Mouse (Mus musculus): ENCODE measurements around the gene Prkd1. TPM values are rescaled to one million over a fixed set of nuclear protein-coding genes. Genes with fewer than 3 reads are reported as not detected.

The Prkd1 gene
- total and polyA plus RNA-seq, 2 experiments from 2014 or later = 3.7 to 7.8 TPM

GRCm38 (mm10) chr12:50295549-50295948, 353.3 kb downstream of the Prkd1 start:
- peak overlapping the region; percentile 35; the same call in 1 of the 2 replicates for H3K27ac ChIP-seq (ENCODE audit: low read depth, low read length)
- H3K4me1 ChIP-seq (ENCODE audit: insufficient read depth) = peaks cover 7% of the 10 kb centered on the region
- H3K36me3 ChIP-seq (ENCODE audit: insufficient read depth) = no peaks in the 10 kb centered on the region
- TF ChIP-seq CTCF (IDR thresholded peaks at IDR 0.05; ENCODE audit: low read depth) = no peak
- H3K4me2 ChIP-seq (ENCODE audit: low read depth) = no peak overlapping the region
- 7% methylated on average over 2 of the region's 2 CpGs for WGBS
- no peak overlapping the region for H3K9ac ChIP-seq
- no peaks in the 10 kb centered on the region for H3K27me3 ChIP-seq (ENCODE audit: insufficient read depth, low read length)
- H3K4me3 ChIP-seq (ENCODE audit: low read depth, low read length) = no peak overlapping the region
- ATAC-seq (peak; percentile 93), DNase-seq (peak; percentile 73)
- no peaks in the 10 kb centered on the region for H3K9me3 ChIP-seq (ENCODE audit: low read length)

DNA sequence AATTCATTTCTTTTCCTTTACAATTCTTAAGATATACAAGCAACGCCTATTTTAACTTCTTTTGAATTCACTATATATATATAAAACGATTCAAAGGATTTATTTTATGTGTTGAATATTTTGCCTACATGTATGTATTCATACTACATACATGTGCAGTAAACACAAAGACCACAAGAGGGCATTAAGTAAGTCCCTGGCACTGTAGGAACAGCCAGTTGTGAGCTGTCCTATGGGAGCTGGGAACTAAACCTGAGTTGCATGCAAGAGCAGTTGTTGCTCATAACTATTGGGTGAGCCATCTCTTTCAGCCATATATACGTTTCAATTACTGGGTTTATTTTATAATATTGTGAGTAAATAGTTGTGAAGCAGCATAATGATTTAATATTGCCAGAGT, 356.1 kb downstream of the Prkd1 start:
- ATAC-seq = no peak
- DNase-seq = no peak
- Histone ChIP-seq H3K9ac (no peak overlapping the region), H3K4me2 (ENCODE audit: low read depth) (no peak overlapping the region), H3K27me3 (ENCODE audit: insufficient read depth, low read length) (no peaks in the 10 kb centered on the region), H3K9me3 (ENCODE audit: low read length) (no peaks in the 10 kb centered on the region), H3K27ac (ENCODE audit: low read depth, low read length) (no peak overlapping the region), H3K4me1 (ENCODE audit: insufficient read depth) (peaks cover 7% of the 10 kb centered on the region), H3K36me3 (ENCODE audit: insufficient read depth) (no peaks in the 10 kb centered on the region), H3K4me3 (ENCODE audit: low read depth, low read length) (no peak overlapping the region)
- 80% methylated on average over 3 of the region's 3 CpGs for WGBS
- TF ChIP-seq CTCF (IDR thresholded peaks at IDR 0.05; ENCODE audit: low read depth) = peak; percentile 28; the same call in 1 of the 2 replicates
